Mouse (Mus musculus): ENCODE data around the gene Kpna2. TPM values are rescaled to one million over a fixed set of nuclear protein-coding genes. Genes with fewer than 3 reads are reported as not detected.

Gene Kpna2
- polyA plus RNA-seq, 1 experiment from 2014 or later = 120 TPM

- no peaks in the 10 kb centered on the region for H3K4me1 ChIP-seq
- no peak overlapping the region for H3K4me2 ChIP-seq
- H3K36me3 ChIP-seq = no peaks in the 10 kb centered on the region
- H3K9ac ChIP-seq (replicated peaks) = no peak overlapping the region
- no peaks in the 10 kb centered on the region for H3K27me3 ChIP-seq (replicated peaks)
- no peak for ATAC-seq (ENCODE audit: low FRiP score)
- WGBS = 75% methylated on average over 8 of the region's 8 CpGs
- no peak overlapping the region for H3K27ac ChIP-seq (replicated peaks)
- no peaks in the 10 kb centered on the region for H3K9me3 ChIP-seq (replicated peaks)
- H3K4me3 ChIP-seq (replicated peaks) = no peak overlapping the region
These were observed 23.7 kb downstream of the Kpna2 start for GRCm38 (mm10) chr11:106975419-106976177.

GRCm38 (mm10) chr11:106974440-106974839, 24.9 kb downstream of the Kpna2 start:
- ATAC-seq (ENCODE audit: low FRiP score) = no peak
- 81% methylated on average over 2 of the region's 2 CpGs for WGBS
- H3K4me2 ChIP-seq = no peak overlapping the region

GRCm38 (mm10) chr11:106973016-106973415, 26.3 kb downstream of the Kpna2 start:
- H3K27me3 ChIP-seq (replicated peaks) = no peaks in the 10 kb centered on the region
- no peak overlapping the region for H3K9ac ChIP-seq (replicated peaks)
- no peak overlapping the region for H3K4me3 ChIP-seq (replicated peaks)
- WGBS = 92% methylated on average over 5 of the region's 5 CpGs
- no peak overlapping the region for H3K4me2 ChIP-seq
- no peaks in the 10 kb centered on the region for H3K36me3 ChIP-seq
- no peaks in the 10 kb centered on the region for H3K4me1 ChIP-seq
- H3K27ac ChIP-seq (replicated peaks) = no peak overlapping the region
- H3K9me3 ChIP-seq (replicated peaks) = no peaks in the 10 kb centered on the region
- no peak for ATAC-seq (ENCODE audit: low FRiP score)

More at GRCm38 (mm10) chr11:106974440-106974839, 24.9 kb downstream of the Kpna2 start:
- Histone ChIP-seq H3K27me3 (replicated peaks) (no peaks in the 10 kb centered on the region), H3K36me3 (no peaks in the 10 kb centered on the region), H3K9ac (replicated peaks) (no peak overlapping the region), H3K4me1 (no peaks in the 10 kb centered on the region), H3K27ac (replicated peaks) (no peak overlapping the region), H3K9me3 (replicated peaks) (no peaks in the 10 kb centered on the region), H3K4me3 (replicated peaks) (no peak overlapping the region)

GRCm38 (mm10) chr11:106969798-106970197, 29.5 kb downstream of the Kpna2 start:
- Histone ChIP-seq H3K4me2 (no peak overlapping the region), H3K27me3 (replicated peaks) (no peaks in the 10 kb centered on the region), H3K4me1 (no peaks in the 10 kb centered on the region), H3K36me3 (no peaks in the 10 kb centered on the region), H3K9ac (replicated peaks) (no peak overlapping the region), H3K4me3 (replicated peaks) (no peak overlapping the region), H3K9me3 (replicated peaks) (no peaks in the 10 kb centered on the region), H3K27ac (replicated peaks) (no peak overlapping the region)
- whole genome bisulfite sequencing = 91% methylated on average over 8 of the region's 8 CpGs
- no peak for ATAC-seq (ENCODE audit: low FRiP score)

GRCm38 (mm10) chr11:106967630-106968029, 31.7 kb downstream of the Kpna2 start:
- ATAC-seq (ENCODE audit: low FRiP score) = no peak
- no peak overlapping the region for H3K4me2 ChIP-seq
- no peaks in the 10 kb centered on the region for H3K9me3 ChIP-seq (replicated peaks)
- H3K27ac ChIP-seq (replicated peaks) = no peak overlapping the region
- no peaks in the 10 kb centered on the region for H3K27me3 ChIP-seq (replicated peaks)
- WGBS = 80% methylated on average over 10 of the region's 10 CpGs
- H3K4me3 ChIP-seq (replicated peaks) = no peak overlapping the region
- no peaks in the 10 kb centered on the region for H3K36me3 ChIP-seq
- H3K9ac ChIP-seq (replicated peaks) = no peak overlapping the region
- H3K4me1 ChIP-seq = no peaks in the 10 kb centered on the region

GRCm38 (mm10) chr11:106965881-106966280, 33.5 kb downstream of the Kpna2 start:
- Histone ChIP-seq H3K27ac (replicated peaks) (no peak overlapping the region), H3K4me3 (replicated peaks) (no peak overlapping the region), H3K4me2 (no peak overlapping the region), H3K36me3 (no peaks in the 10 kb centered on the region), H3K4me1 (no peaks in the 10 kb centered on the region), H3K9ac (replicated peaks) (no peak overlapping the region), H3K9me3 (replicated peaks) (no peaks in the 10 kb centered on the region), H3K27me3 (replicated peaks) (no peaks in the 10 kb centered on the region)
- ATAC-seq (ENCODE audit: low FRiP score) = no peak
- 92% methylated on average over 4 of the region's 4 CpGs for WGBS

GRCm38 (mm10) chr11:106962310-106962709, 37.0 kb downstream of the Kpna2 start:
- Histone ChIP-seq H3K9ac (replicated peaks) (no peak overlapping the region), H3K4me2 (no peak overlapping the region), H3K36me3 (no peaks in the 10 kb centered on the region), H3K27me3 (replicated peaks) (no peaks in the 10 kb centered on the region), H3K9me3 (replicated peaks) (no peaks in the 10 kb centered on the region), H3K4me1 (no peaks in the 10 kb centered on the region), H3K4me3 (replicated peaks) (no peak overlapping the region), H3K27ac (replicated peaks) (no peak overlapping the region)
- ATAC-seq (ENCODE audit: low FRiP score) = no peak
- 87% methylated on average over 9 of the region's 9 CpGs for WGBS

- 78% methylated on average over 13 of the region's 13 CpGs for WGBS
- Histone ChIP-seq H3K9me3 (replicated peaks) (no peaks in the 10 kb centered on the region), H3K4me2 (no peak overlapping the region)
These were observed 37.8 kb downstream of the Kpna2 start for GRCm38 (mm10) chr11:106961471-106962081.

GRCm38 (mm10) chr11:106959121-106959520, 40.2 kb downstream of the Kpna2 start:
- no peaks in the 10 kb centered on the region for H3K27me3 ChIP-seq (replicated peaks)
- H3K4me1 ChIP-seq = no peaks in the 10 kb centered on the region
- no peak overlapping the region for H3K27ac ChIP-seq (replicated peaks)
- no peaks in the 10 kb centered on the region for H3K9me3 ChIP-seq (replicated peaks)
- ATAC-seq (ENCODE audit: low FRiP score) = no peak
- H3K36me3 ChIP-seq = no peaks in the 10 kb centered on the region
- no peak overlapping the region for H3K4me2 ChIP-seq
- H3K4me3 ChIP-seq (replicated peaks) = no peak overlapping the region
- H3K9ac ChIP-seq (replicated peaks) = no peak overlapping the region
- 81% methylated on average over 5 of the region's 5 CpGs for WGBS

More at GRCm38 (mm10) chr11:106961471-106962081, 37.8 kb downstream of the Kpna2 start:
- Histone ChIP-seq H3K27me3 (replicated peaks) (no peaks in the 10 kb centered on the region), H3K36me3 (no peaks in the 10 kb centered on the region), H3K4me1 (no peaks in the 10 kb centered on the region), H3K4me3 (replicated peaks) (no peak overlapping the region), H3K9ac (replicated peaks) (no peak overlapping the region), H3K27ac (replicated peaks) (no peak overlapping the region)
- no peak for ATAC-seq (ENCODE audit: low FRiP score)

GRCm38 (mm10) chr11:106958407-106959071, 40.8 kb downstream of the Kpna2 start:
- no peak overlapping the region for H3K27ac ChIP-seq (replicated peaks)
- ATAC-seq (ENCODE audit: low FRiP score) = no peak
- H3K4me3 ChIP-seq (replicated peaks) = no peak overlapping the region
- H3K27me3 ChIP-seq (replicated peaks) = no peaks in the 10 kb centered on the region
- no peaks in the 10 kb centered on the region for H3K4me1 ChIP-seq
- no peaks in the 10 kb centered on the region for H3K9me3 ChIP-seq (replicated peaks)
- no peak overlapping the region for H3K4me2 ChIP-seq
- H3K9ac ChIP-seq (replicated peaks) = no peak overlapping the region
- WGBS = 82% methylated on average over 6 of the region's 6 CpGs
- H3K36me3 ChIP-seq = no peaks in the 10 kb centered on the region

- no peak overlapping the region for H3K4me3 ChIP-seq (replicated peaks)
- H3K9me3 ChIP-seq (replicated peaks) = no peaks in the 10 kb centered on the region
- H3K9ac ChIP-seq (replicated peaks) = no peak overlapping the region
- peak overlapping the region; percentile 46; the same call in 1 of the 2 replicates for H3K27ac ChIP-seq (replicated peaks)
- no peaks in the 10 kb centered on the region for H3K4me1 ChIP-seq
- 82% methylated on average over 12 of the region's 12 CpGs for WGBS
- ATAC-seq (ENCODE audit: low FRiP score) = no peak
- no peaks in the 10 kb centered on the region for H3K36me3 ChIP-seq
- H3K4me2 ChIP-seq = no peak overlapping the region
- H3K27me3 ChIP-seq (replicated peaks) = no peaks in the 10 kb centered on the region
These were observed 41.9 kb downstream of the Kpna2 start for GRCm38 (mm10) chr11:106957271-106957980.

All from neural tube, embryonic 15.5 days (tissue).